Mouse (Mus musculus) liver, embryonic 13.5 days (tissue): ENCODE data around the gene Rnaset2a. TPM values are rescaled to one million over a fixed set of nuclear protein-coding genes. Genes with fewer than 3 reads are reported as not detected.
A peak's percentile ranks its signal among the peaks of the same experiment; 100 is the strongest.
"Not testable (repeated sequence)": the region's sequence is repeated elsewhere in the genome, so short reads cannot be mapped to it uniquely, and the experiment has no call there.

Experiments
- ATAC-seq: fragments of 200-750 bp; cut with Nextera tagmentation; 2 replicates; pipeline ENCODE4 v1.8.0; 2017; ENCODE audit warnings: low read depth, mild to moderate bottlenecking, moderate number of reproducible peaks, moderate library complexity
- DNase-seq: peaks from one replicate; pipeline ENCODE4 v3.0.0; 2022
- H3K27ac ChIP-seq: fragments of 300-500 bp; sonication (generic); 2 replicates; pipeline ENCODE4 v1.5.1; 2015; ENCODE audit warnings: moderate library complexity, mild to moderate bottlenecking, inconsistent platforms
- H3K27me3 ChIP-seq: fragments of 300-500 bp; sonication (generic); 2 replicates; pipeline ENCODE4 v1.6.1; 2015; ENCODE audit warnings: mild to moderate bottlenecking, inconsistent platforms
- H3K36me3 ChIP-seq: fragments of 300-500 bp; sonication (generic); 2 replicates; pipeline ENCODE4 v1.6.1; 2015; ENCODE audit warnings: mild to moderate bottlenecking, inconsistent platforms
- H3K4me1 ChIP-seq: fragments of 300-500 bp; sonication (generic); replicated peaks from 2 replicates; pipeline ENCODE4 v1.6.1; 2015; ENCODE audit warnings: inconsistent platforms
- H3K4me2 ChIP-seq: fragments of 300-500 bp; sonication (generic); 2 replicates; pipeline ENCODE4 v1.6.1; 2015; ENCODE audit warnings: inconsistent platforms, mild to moderate bottlenecking, moderate library complexity
- H3K4me3 ChIP-seq: fragments of 300-500 bp; sonication (generic); replicated peaks from 2 replicates; pipeline ENCODE4 v1.5.1; 2015; ENCODE audit warnings: mild to moderate bottlenecking, inconsistent platforms
- H3K9ac ChIP-seq: fragments of 300-500 bp; sonication (generic); 2 replicates; pipeline ENCODE4 v1.6.1; 2015; ENCODE audit warnings: mild to moderate bottlenecking, inconsistent platforms
- H3K9me3 ChIP-seq: fragments of 300-500 bp; sonication (generic); replicated peaks from 2 replicates; pipeline ENCODE4 v1.6.1; 2016; ENCODE audit warnings: inconsistent platforms
- WGBS: fragments of 180-500 bp; shearing (Covaris S2); methylation state at CpG from one replicate; pipeline ENCODE4 v1.1.7; 2015; ENCODE audit not compliant: insufficient replicate concordance; 5-methylcytosine and 5-hydroxymethylcytosine counted together
- polyA plus RNA-seq: library from polyadenylated mRNA; unstranded; fragments of >200 nt; fragmentation: Nextera tagmentation; extraction: Ambion mirVana; gene quantifications from 2 replicates; pipeline ENCODE4 v1.2.1, GENCODE M21; 2015

Gene Rnaset2a
- polyA plus RNA-seq, 1 experiment from 2014 or later = 17.1 TPM

DNA sequence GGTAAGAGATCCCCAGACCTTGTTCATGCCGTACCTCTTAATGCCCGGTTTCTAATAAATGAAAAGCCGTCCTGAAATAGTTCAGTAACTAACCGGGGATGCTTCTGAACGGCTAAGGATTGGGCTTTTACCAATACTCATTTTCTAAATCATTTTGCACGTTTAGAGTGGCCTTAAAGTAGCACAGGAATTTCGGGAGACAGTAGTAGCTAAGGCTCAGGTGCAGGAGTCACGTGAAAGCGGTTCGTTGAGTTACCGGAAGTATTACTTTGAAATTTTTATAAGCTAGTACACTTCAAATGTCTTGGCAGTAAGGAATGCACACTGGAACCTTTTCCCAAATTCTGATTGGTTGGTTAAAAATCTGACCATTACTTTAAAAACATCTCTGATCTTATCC is 18.1 kb upstream of the Rnaset2a start:
- H3K4me2 ChIP-seq = peak overlapping the region; percentile 57
- DNase-seq = peak; percentile 6
- not testable (repeated sequence) for H3K27me3 ChIP-seq, H3K4me1 ChIP-seq, ATAC-seq, H3K27ac ChIP-seq, H3K9me3 ChIP-seq
- peak overlapping the region; percentile 69 for H3K4me3 ChIP-seq
- peak overlapping the region; percentile 78 for H3K9ac ChIP-seq
- WGBS = under 1% methylated on average over 11 of the region's 11 CpGs
- H3K36me3 ChIP-seq = peaks cover 20% of the 10 kb centered on the region

DNA sequence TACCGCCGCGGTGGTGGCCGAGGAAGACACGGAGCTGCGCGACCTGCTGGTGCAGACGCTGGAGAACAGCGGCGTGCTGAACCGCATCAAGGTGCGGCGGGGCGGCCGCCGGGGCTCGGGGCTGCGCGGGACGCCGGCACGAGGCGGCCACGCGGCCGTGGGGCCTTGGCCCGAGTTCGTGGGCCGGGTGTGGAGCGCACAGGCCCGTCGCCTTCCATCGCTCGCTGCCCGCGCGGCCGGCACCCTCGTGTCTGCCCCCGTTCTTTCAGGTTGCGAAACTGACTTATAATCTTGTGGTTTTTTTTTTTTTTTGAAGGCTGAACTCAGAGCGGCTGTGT is 17.7 kb upstream of the Rnaset2a start:
- H3K36me3 ChIP-seq = peaks cover 16% of the 10 kb centered on the region
- H3K4me2 ChIP-seq = peak overlapping the region; percentile 57
- peak; percentile 42 for DNase-seq
- peak overlapping the region; percentile 63 for H3K27ac ChIP-seq
- WGBS = under 1% methylated on average over 34 of the region's 42 CpGs
- H3K4me3 ChIP-seq = peak overlapping the region; percentile 69
- not testable (repeated sequence) for H3K27me3 ChIP-seq, H3K9me3 ChIP-seq, H3K4me1 ChIP-seq, ATAC-seq
- H3K9ac ChIP-seq = peak overlapping the region; percentile 78

DNA sequence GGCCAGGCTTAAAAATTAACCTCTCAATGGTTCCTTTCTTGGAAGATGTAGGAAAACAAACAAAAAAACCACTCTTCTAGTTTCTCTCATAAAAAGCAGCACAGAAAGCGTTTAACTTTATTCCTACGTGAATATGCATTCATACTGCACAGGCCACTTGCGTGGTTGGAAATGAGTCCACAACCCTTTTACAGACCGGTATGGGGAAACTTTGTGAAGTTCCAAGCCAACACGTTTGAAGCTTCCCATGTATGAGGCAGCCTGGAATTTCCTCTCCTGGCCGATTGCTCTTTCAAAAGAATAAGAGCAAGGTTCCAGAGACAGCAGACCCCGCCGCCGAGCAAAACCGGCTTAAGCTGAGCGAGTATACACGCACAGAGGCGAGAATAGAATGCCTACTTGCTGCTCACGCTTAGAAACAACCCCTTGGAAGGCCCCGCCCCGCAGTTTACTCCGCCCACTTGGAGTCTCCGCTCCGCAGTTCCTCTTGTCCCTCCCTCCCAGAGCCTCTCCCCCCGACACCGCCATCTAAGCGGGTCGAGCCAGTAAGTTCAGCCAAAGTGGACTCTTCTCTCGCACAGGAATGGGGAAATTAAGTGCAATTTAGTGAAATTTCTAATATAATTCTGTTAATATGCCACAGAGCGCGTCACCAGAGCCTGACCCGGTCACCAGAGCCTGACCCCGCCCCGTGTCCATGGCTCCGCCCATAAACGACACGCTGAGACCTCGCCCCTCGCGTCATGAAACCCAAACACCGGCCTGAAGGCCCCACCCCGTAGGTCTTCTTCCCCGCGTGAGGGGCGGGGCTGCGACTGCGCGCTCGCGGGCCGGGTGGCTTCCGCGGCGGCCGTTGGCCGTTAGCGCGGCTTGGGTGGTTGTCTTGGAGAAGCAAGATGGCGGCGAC is 17.1 kb upstream of the Rnaset2a start, which contains the start of gene Fgfr1op:
TSS of gene Fgfr1op (plus strand) at position 801 of the 907 bp plus-strand sequence.
- H3K4me2 ChIP-seq = peak within 1 kb of the TSS; percentile 57
- DNase-seq (peak; percentile 66), ATAC-seq (peak; percentile 97)
- 2% methylated on average over 14 of the region's 55 CpGs for WGBS
- H3K9me3 ChIP-seq, H3K36me3 ChIP-seq, H3K4me1 ChIP-seq, H3K27me3 ChIP-seq: not testable (repeated sequence)
- peak within 1 kb of the TSS; percentile 78 for H3K9ac ChIP-seq
- peak within 1 kb of the TSS; percentile 69 for H3K4me3 ChIP-seq
- peak within 1 kb of the TSS; percentile 63 for H3K27ac ChIP-seq

DNA sequence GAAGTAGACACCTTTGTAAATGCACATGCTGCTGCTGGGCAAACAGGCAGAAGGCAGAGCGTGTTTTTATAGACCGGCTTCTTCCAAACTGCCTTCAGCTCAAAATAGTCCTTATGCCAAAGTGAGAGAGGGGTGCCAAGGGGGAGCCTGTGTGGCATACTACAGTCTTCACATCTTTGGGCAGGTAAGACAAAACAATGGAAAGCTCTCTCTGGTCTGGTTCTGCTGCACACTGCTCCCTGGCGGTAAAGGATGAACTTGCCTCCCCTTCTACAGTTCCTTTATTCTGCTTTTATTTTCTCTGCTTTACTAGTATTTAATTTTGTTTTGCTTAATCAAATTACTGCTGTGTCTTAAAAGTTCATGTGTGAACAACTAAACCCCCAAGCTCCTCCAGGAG is 13.1 kb upstream of the Rnaset2a start:
- H3K27ac ChIP-seq, ATAC-seq, DNase-seq, H3K36me3 ChIP-seq, H3K27me3 ChIP-seq, H3K9ac ChIP-seq, H3K4me2 ChIP-seq, H3K9me3 ChIP-seq, H3K4me3 ChIP-seq, H3K4me1 ChIP-seq: not testable (repeated sequence)
- 30% methylated on average over 3 of the region's 3 CpGs for WGBS

DNA sequence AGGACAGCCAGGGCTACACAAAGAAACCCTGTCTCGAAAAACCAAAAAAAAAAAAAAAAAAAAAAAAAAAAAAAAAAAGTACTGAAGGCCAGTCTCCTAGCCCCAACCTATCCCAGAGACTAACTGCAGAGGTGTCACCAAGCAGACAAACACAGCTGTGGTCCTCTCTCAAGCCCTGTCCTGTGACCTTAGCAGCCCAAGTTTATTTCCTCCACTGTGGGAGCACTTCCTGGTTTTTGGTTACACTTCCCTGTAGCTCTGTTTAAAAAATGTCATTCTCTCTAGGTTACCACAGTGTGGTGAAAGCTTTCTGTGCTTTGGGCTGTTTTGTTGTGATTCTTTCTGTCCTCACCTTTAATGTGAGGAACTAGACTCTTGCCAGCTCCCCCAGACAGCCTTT is 10.7 kb upstream of the Rnaset2a start:
- not testable (repeated sequence) for H3K4me1 ChIP-seq, H3K9ac ChIP-seq, H3K4me2 ChIP-seq, DNase-seq, H3K4me3 ChIP-seq, H3K27me3 ChIP-seq, H3K36me3 ChIP-seq, ATAC-seq, H3K27ac ChIP-seq, H3K9me3 ChIP-seq
- no CpG with 5 or more reads among the region's 1 CpGs for WGBS

DNA sequence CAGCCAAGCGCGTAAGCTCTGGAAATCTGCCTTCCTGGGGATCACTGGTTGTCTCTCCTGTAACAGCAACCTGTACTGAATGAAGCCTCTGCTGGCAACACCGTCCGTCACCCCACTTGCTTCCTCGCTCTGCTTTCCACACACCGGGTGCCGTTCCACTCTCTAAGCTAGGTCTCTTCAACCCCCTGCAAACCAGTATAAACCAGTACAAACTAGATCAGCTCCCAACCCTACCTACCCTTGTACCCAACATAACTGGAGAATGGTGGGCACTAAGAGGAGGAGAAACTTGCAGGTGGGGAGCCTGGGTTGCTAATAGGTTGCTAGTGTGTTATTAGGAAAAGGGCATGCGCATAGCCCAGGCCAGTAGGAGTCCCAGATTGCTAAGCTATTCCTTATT is 8.1 kb upstream of the Rnaset2a start:
- H3K36me3 ChIP-seq, H3K9me3 ChIP-seq, H3K4me1 ChIP-seq, H3K9ac ChIP-seq, H3K27ac ChIP-seq, H3K4me2 ChIP-seq, H3K4me3 ChIP-seq, H3K27me3 ChIP-seq, DNase-seq, ATAC-seq: not testable (repeated sequence)
- WGBS = 100% methylated on average over 1 of the region's 8 CpGs

DNA sequence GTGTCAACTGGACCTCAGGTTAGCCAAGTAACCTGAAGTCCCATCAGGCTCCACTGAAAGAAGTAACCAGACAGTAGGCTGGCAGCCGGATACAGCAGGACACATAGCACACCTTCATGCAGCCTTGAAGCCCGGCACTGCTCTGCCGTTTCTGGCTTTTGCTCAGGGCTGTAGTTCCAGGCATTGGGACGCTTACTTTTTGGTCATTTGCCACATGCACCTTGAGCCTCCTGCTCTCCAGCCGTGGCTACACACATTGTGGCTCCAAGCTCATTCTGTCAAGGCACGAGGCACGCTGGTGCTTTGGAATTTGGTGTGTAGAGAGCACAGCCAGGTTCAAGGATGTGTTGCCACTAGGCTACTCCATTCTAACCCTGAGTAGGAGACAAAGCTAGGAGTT is 7.1 kb upstream of the Rnaset2a start:
- not testable (repeated sequence) for H3K9me3 ChIP-seq, H3K27me3 ChIP-seq, H3K9ac ChIP-seq, H3K4me1 ChIP-seq, H3K27ac ChIP-seq, H3K36me3 ChIP-seq, H3K4me3 ChIP-seq, DNase-seq, ATAC-seq, H3K4me2 ChIP-seq
- WGBS = 67% methylated on average over 7 of the region's 7 CpGs

DNA sequence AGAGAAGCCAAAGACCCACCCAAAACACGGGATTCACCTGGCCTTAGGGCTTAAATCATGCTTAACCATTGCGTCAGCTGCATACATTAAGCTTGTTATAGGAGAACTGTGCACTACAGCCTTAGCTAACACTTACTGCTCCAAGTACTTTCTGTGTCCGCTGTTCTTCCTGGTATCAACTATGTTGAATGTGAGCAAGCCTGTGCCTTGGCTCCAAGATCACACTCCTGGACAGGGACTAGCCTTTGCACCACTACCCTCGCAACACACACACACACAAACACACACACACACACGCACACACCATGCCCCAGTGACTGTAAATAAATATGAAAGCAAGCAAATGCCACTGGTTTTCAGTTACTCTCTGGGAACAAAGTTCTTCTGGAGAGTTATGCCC is 966 bp downstream of the Rnaset2a start:
- Histone ChIP-seq H3K4me2 (peak overlapping the region; percentile 72), H3K9ac (peak overlapping the region; percentile 78), H3K4me3 (peak overlapping the region; percentile 67)
- not testable (repeated sequence) for H3K9me3 ChIP-seq, H3K27me3 ChIP-seq, H3K36me3 ChIP-seq, ATAC-seq, H3K27ac ChIP-seq, DNase-seq, H3K4me1 ChIP-seq
- 29% methylated on average over 5 of the region's 5 CpGs for WGBS

DNA sequence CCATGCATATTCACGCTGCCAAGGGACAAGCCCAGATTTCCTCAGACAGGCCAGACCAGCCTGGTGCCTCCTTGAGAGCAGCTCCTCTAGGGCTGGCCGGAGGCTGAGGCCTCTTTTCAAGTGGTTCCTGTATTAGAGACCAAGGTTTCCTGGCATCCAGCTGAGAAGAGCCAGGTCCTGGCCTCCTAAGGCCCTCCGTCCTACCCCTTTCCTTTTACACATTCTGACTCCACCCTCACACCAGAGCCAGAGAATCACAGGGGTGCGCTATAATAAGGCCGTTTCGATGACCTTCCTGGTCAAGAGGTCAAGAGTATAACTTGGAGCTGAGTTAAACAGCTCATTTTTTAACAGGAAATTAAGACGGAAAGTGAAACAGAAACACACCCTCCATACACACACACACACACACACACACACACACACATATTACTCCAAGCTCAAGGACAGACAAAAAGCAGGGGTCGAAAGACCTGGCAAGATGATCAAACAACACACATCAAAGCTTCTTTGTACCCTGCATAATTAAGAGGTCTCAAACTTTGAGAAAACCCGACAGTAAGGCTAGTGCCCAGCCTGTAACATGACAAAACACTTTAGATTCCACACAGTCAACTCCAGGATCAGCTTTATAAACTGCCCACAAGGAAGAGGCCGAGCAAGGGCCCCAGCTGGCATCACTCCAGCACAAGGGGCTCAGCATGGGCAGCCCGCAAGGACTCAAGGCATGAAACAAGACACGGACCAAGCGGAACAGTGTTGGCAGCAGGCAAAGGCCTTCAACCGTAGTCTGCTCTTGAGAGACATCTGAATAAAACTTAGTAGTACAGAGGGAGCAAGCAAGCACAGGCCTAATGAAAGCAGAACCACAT is 3.9 kb downstream of the Rnaset2a start:
- not testable (repeated sequence) for H3K9me3 ChIP-seq, ATAC-seq, H3K27ac ChIP-seq, H3K4me2 ChIP-seq, H3K36me3 ChIP-seq, DNase-seq, H3K9ac ChIP-seq, H3K27me3 ChIP-seq, H3K4me3 ChIP-seq, H3K4me1 ChIP-seq
- WGBS = 67% methylated on average over 13 of the region's 14 CpGs

DNA sequence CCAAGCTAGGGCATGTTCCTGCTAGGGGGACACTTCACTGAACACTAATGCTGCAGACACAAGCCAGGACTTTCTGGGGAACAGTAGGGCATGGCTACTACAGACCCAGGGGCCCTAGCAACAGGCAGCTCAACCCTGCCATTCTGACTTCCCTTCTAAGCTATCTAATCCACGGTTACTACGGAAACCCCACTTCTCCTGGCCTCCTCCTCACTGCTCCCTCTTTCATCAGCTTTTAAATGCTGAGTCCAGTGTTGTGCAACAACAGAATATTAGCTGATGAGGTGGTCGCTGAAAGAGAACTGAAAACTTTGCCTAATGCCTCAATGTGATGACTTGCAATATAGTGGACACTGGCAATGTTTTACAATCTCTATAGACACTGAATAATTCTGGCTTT is 7.7 kb downstream of the Rnaset2a start:
- not testable (repeated sequence) for H3K27me3 ChIP-seq, H3K4me2 ChIP-seq, DNase-seq, ATAC-seq, H3K27ac ChIP-seq, H3K9ac ChIP-seq, H3K4me3 ChIP-seq, H3K4me1 ChIP-seq, H3K9me3 ChIP-seq, H3K36me3 ChIP-seq
- WGBS = 76% methylated on average over 3 of the region's 3 CpGs

DNA sequence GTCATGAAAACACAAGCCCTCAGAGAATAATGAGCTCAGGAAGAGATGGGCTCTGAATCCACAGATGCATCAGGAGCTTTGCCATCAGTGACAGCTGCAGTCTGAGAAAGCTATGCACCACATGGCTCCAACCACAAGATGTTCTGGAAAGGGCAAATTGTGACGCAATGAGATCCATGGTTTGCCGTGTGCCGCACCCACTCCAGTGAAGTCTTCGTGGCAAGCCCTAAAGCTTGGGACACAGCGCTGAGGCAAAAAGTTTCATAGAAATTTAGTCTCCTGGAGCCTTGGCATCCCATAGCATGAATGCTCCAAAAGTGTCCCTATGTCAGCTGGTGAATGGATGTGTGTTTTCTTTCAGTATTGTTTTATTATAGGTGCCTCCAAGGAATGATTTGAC is 9.8 kb downstream of the Rnaset2a start:
- not testable (repeated sequence) for H3K9ac ChIP-seq, DNase-seq, H3K4me3 ChIP-seq, ATAC-seq, H3K27ac ChIP-seq, H3K27me3 ChIP-seq, H3K36me3 ChIP-seq, H3K4me1 ChIP-seq, H3K4me2 ChIP-seq, H3K9me3 ChIP-seq
- 83% methylated on average over 5 of the region's 5 CpGs for WGBS
